Mouse (Mus musculus) left cerebral cortex, adult 11 months (tissue): Measurements from ENCODE around the gene Dcdc2b.

Experiments used
- DNase-seq: peaks from one replicate; pipeline ENCODE4 v3.0.0; 2022; ENCODE audit warnings: low spot score

Gene Dcdc2b

DNA sequence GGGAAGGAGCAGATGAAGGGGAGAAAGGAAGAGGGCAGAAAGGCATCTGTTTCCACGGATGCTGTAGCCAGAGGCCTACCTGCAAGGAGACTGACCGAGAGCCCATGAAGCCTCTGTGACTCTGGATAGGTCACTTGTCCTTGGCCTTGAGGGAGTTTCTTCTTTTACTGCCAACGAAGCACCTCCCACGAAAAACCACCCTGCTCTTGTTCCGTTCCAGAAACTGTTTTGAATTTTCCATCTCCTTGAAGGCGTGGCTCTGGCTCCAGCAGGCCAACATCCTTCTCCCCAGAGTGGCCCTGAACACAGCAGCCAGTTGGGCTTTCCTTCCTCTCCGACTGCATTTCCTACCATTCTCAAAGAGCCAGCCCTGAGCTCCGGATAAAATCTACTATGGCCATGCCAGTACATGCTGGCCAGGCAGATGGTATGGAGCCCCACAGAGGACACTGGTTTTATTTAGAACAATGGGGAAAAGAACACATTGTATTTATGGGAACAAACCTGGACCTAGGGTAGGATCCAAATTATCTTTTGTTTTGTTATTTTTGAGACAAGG, 7.3 kb upstream of the Dcdc2b start:
- no peak for DNase-seq

GRCm38 (mm10) chr4:129620419-129621282, 6.6 kb upstream of the Dcdc2b start:
- no peak for DNase-seq

GRCm38 (mm10) chr4:129618786-129619691, 5.0 kb upstream of the Dcdc2b start, which contains the start of gene Iqcc:
Gene Iqcc (minus strand): TSS chr4:129619099.
- peak; percentile 94 for DNase-seq

DNA sequence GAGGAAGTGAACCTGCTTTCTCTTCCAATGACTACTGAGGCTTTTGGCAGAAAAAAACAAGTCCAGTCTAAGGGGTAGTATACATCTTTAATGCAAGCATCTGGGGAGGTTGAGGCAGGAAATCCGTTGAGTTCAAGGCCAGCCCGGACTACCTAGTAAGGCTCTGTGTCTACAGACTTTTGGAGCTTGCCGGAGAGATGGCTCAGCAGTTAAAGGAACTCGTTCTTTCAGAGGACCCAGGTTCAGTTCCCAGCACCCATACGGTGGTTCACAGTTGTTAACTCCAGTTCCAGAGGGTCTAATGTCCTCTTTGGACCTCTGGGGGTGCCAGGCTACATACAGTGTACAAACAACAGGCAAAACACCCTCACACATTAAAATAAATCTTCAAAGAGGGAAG, 4.0 kb upstream of the Dcdc2b start:
- DNase-seq: no peak

GRCm38 (mm10) chr4:129617121-129617641, 3.1 kb upstream of the Dcdc2b start:
- no peak for DNase-seq

DNA sequence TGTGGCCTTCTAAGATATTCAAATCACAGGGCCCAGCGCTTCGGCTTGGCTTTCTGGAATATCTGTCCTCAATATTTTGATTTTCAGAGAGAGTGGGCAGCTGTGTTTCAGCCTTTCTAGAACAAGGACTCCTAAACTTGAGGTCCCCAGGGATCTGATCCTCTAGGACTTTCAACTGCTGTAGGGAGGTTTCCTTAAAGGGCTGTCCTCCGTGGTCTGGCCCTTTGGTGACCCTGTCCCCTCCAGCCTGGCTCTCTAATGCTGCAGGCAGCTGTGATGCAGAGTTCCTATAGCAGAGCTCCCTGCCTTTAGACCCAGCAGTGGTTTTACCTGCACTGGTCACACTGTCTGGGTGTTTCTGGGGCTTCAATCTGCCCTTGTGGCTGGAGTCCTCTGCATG, 2.6 kb upstream of the Dcdc2b start:
- DNase-seq: no peak

- no peak for DNase-seq
Measured at GRCm38 (mm10) chr4:129615801-129616290, 1.8 kb upstream of the Dcdc2b start.

GRCm38 (mm10) chr4:129610472-129610871, 3.6 kb downstream of the Dcdc2b start:
- DNase-seq: no peak

- DNase-seq: no peak
Measured at GRCm38 (mm10) chr4:129610026-129610425, 4.0 kb downstream of the Dcdc2b start.

DNA sequence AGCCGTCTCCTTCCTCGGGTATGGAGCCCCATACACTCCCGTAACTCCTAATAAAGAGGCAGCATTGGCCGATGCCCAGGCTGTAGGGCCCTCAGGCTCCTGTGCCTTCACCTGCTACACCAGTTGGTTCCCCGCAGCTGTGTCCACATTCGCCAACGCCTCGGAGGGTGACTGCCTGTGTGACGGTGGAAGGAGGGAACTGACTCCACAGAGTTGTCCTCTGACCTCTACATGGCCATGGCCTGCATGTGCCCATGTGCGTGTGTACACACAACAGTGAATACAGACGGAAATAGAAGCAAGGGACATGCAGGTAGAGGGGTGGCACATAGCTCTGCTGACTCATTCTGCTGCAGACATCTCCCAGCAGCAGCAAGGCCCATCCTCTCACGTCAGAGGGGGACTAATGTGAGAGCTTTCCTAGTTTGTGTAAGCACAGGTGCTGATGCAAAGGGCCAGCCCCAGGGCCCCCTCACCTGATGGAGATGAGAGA, 4.9 kb downstream of the Dcdc2b start:
- DNase-seq: no peak

- DNase-seq: peak; percentile 64
Measured at GRCm38 (mm10) chr4:129608426-129609025, 5.5 kb downstream of the Dcdc2b start.

- DNase-seq: no peak
Measured at GRCm38 (mm10) chr4:129600233-129601158, 13.6 kb downstream of the Dcdc2b start, which contains the start of the genes Eif3i and Tmem234. Gene Eif3i (minus strand): TSS chr4:129600648. Gene Tmem234 (plus strand): TSS chr4:129600668.

GRCm38 (mm10) chr4:129588865-129589264, 25.2 kb downstream of the Dcdc2b start:
- no peak for DNase-seq

GRCm38 (mm10) chr4:129586943-129587342, 27.1 kb downstream of the Dcdc2b start:
- no peak for DNase-seq

DNA sequence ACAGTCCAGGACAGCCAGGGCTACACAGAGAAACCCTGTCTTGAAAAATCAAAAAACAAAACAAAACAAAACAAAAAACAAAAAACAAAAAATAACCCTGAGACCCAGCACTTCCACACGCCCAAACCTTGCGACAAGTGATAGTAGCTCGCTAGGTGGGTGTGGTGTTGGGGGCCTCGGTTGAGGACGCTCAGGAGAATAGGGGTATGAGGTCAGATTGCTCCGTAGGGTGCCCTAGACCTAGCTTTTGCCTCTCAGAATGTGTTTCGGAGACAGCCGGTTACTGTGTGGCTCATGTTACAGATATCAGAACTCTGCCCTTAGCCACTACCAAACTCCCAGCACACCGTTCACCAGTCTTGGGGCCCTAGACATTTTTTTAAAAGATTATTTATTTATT, 28.3 kb downstream of the Dcdc2b start:
- no peak for DNase-seq

DNA sequence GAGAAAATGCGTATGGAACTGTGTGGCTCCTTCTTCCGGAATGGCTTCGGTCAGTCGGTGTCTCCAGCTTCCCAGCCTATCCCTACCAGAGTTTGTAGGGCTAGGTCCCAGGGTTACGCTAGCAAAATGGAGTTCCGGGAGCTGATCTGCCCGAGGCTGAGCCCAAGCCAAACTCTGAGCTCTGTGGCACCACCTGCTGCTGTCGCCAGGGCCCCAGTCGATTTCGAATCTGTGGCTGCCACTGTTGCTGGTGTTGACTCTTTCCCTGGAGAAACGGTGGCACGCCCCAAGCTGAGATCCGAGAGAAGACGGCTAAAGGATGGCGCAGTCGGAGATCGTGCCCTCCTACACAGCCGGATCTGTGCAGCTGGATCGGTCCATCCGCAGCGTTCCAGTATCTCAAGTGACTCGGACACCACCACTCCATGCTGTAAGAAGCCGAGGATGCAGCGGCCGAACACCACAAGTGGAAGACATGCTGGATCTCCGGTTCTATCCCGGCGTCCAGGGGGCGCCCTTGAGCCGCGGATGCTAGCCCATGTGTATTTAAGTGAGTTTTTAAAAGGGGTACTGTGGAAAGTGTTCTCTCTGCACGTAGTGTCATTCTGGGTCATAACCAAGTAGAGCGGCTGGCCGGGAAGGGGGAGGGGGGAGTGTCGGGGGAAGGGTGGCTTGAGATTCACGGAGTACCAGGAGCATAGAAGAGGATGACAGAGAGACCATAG, 29.0 kb downstream of the Dcdc2b start:
- peak; percentile 66 for DNase-seq

DNA sequence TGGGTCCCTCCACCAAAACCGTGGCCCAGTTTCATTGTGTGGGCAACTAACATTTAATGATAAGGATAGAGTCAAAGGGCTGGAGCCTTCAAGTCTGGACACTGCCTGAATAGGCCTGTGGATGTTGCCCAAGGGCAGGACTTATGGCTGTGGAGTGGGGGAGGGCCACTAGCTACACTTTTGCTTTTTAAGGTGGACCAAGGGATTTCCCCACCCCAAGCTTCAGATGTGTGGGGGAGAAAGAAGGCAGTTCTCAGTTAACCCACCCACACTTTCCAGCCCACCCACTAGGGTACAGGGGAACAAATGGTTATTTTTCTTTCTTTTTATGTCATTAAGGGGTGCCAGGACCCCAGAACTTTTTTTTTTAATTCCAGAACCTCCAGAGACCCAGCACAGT, 29.7 kb downstream of the Dcdc2b start:
- no peak for DNase-seq

DNA sequence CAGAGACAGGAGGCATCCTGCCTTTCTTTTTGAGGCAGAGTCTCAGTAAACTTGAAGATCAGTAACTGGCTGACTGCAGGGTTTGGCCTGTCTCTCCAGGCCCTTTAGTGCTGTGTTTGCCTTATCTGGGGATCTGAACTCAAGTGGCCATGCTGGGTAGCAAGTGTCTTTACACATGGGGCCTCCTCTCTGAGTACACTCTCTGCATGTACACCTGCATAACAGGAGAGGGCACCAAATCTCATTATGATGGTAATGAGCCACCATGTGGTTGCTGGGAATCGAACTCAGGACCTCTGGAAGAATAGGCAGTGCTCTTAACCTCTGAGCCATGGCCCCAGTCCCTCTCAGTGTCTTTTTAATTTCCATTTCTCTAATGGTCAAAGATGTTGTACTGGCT, 31.8 kb downstream of the Dcdc2b start:
- DNase-seq: no peak

DNA sequence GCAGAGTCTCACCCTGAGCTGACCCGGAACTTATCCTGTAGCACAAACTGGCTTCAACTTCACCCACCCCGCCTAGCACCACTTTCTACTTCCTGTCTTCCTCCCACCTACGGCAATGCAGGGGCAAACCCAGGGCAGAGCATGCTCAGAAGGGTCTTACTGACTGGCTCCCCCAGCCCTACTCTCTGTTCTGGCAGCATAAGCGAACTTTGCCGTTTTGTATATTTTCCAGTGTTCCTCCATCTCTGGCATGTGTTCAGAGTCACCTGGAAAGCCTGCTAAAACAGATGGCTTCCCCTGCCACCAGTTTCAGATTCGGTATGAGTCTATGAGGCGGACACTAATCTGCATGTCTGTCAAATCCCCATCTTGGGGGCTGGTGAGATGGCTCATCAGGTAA, 33.7 kb downstream of the Dcdc2b start:
- DNase-seq: no peak

GRCm38 (mm10) chr4:129578466-129578865, 35.6 kb downstream of the Dcdc2b start, which contains the start of gene Fam167b:
Gene Fam167b (minus strand): TSS chr4:129578549.
- DNase-seq: no peak
